Comparison of ENCODE assay signal across 7 mouse cellular contexts in genomic region chr4:155490990-155491504, GRCm38 (mm10). TPM values are rescaled to one million over a fixed set of nuclear protein-coding genes. Genes with fewer than 3 reads are reported as not detected.
DNase-seq lines count a peak whose midpoint lies in the region; ATAC-seq and TF ChIP-seq lines count a peak whose summit lies in the region.

Gnb1 (plus strand) TSS chr4:155491361.

- WGBS in embryonic facial prominence, embryonic 12.5 days = under 1% methylated on average over 35 of the region's 60 CpGs
- 1% methylated on average over 59 of the region's 60 CpGs for WGBS in kidney, adult 2 months
- WGBS in limb, embryonic 12.5 days = under 1% methylated on average over 49 of the region's 60 CpGs
- WGBS in midbrain, embryonic 15.5 days = under 1% methylated on average over 46 of the region's 60 CpGs
- whole genome bisulfite sequencing in spleen, adult 2 months = under 1% methylated on average over 43 of the region's 60 CpGs

- no peaks in the 10 kb centered on the region for H3K27me3 ChIP-seq in embryonic facial prominence, embryonic 12.5 days
- H3K27me3 ChIP-seq in kidney, adult 2 months (replicated peaks; ENCODE audit: control insufficient read depth, insufficient read depth, low read length) = no peaks in the 10 kb centered on the region
- H3K27me3 ChIP-seq in limb, embryonic 12.5 days = no peaks in the 10 kb centered on the region
- no peaks in the 10 kb centered on the region for H3K27me3 ChIP-seq in midbrain, embryonic 15.5 days (replicated peaks)
- no peaks in the 10 kb centered on the region for H3K27me3 ChIP-seq in spleen, adult 2 months (ENCODE audit: control insufficient read depth, insufficient read depth, low read length)

- peak within 1 kb of the TSS; percentile 97 for H3K27ac ChIP-seq in embryonic facial prominence, embryonic 12.5 days
- peak within 1 kb of the TSS; percentile 86 for H3K27ac ChIP-seq in kidney, adult 2 months (ENCODE audit: insufficient read depth, low read depth, low read length)
- H3K27ac ChIP-seq in limb, embryonic 12.5 days = peak within 1 kb of the TSS; percentile 97
- H3K27ac ChIP-seq in midbrain, embryonic 15.5 days = peak within 1 kb of the TSS; percentile 92
- H3K27ac ChIP-seq in spleen, adult 2 months (ENCODE audit: insufficient read depth, low read length) = peak within 1 kb of the TSS; percentile 71

- TF ChIP-seq POLR2A in kidney, adult 2 months (IDR thresholded peaks at IDR 0.05; ENCODE audit: low read depth, low read length) = no peak
- TF ChIP-seq POLR2A in spleen, adult 2 months (IDR thresholded peaks at IDR 0.05; ENCODE audit: low read depth, low read length) = peak; percentile 47

- peak; percentile 97 for DNase-seq in adrenal gland, postnatal 25 days
- DNase-seq in heart, adult 18-20 months = peak; percentile 94 to 98
- peak; percentile 95 for DNase-seq in kidney, adult 2 months
- DNase-seq in spleen, adult 2 months (ENCODE audit: low read depth in 1 of 2, low spot score in 2 of 2) = peak; percentile 79 to 94

- no peak for TF ChIP-seq CTCF in kidney, adult 2 months (conservative IDR thresholded peaks at IDR 0.05; ENCODE audit: insufficient read depth, insufficient read length, low read depth, low read length)
- TF ChIP-seq CTCF in spleen, adult 2 months (IDR thresholded peaks at IDR 0.05; ENCODE audit: extremely low read depth, insufficient read depth, insufficient read length, insufficient replicate concordance) = no peak

- H3K4me3 ChIP-seq in embryonic facial prominence, embryonic 12.5 days = peak within 1 kb of the TSS; percentile 99
- H3K4me3 ChIP-seq in kidney, adult 2 months (ENCODE audit: insufficient read depth, low read depth, low read length) = peak within 1 kb of the TSS; percentile 73
- H3K4me3 ChIP-seq in limb, embryonic 12.5 days (replicated peaks) = peak within 1 kb of the TSS; percentile 90
- peak within 1 kb of the TSS; percentile 79 for H3K4me3 ChIP-seq in midbrain, embryonic 15.5 days
- H3K4me3 ChIP-seq in spleen, adult 2 months (ENCODE audit: extremely low read depth, insufficient read depth, insufficient read length) = peak within 1 kb of the TSS; percentile 95

- H3K4me1 ChIP-seq in embryonic facial prominence, embryonic 12.5 days = peaks cover 42% of the 10 kb centered on the region
- H3K4me1 ChIP-seq in kidney, adult 2 months (ENCODE audit: control insufficient read depth, insufficient read depth, low read length) = peaks cover 25% of the 10 kb centered on the region
- H3K4me1 ChIP-seq in limb, embryonic 12.5 days (replicated peaks) = peaks cover 43% of the 10 kb centered on the region
- peaks cover 57% of the 10 kb centered on the region for H3K4me1 ChIP-seq in midbrain, embryonic 15.5 days
- peaks cover 23% of the 10 kb centered on the region for H3K4me1 ChIP-seq in spleen, adult 2 months (ENCODE audit: control insufficient read depth, insufficient read depth, insufficient read length)

- peak within 1 kb of the TSS; percentile 76 for H3K4me2 ChIP-seq in embryonic facial prominence, embryonic 12.5 days (replicated peaks)
- peak within 1 kb of the TSS; percentile 78 for H3K4me2 ChIP-seq in limb, embryonic 12.5 days
- H3K4me2 ChIP-seq in midbrain, embryonic 15.5 days = peak within 1 kb of the TSS; percentile 73

- H3K9ac ChIP-seq in embryonic facial prominence, embryonic 12.5 days = peak within 1 kb of the TSS; percentile 100
- H3K9ac ChIP-seq in limb, embryonic 12.5 days (replicated peaks) = peak within 1 kb of the TSS; percentile 100
- peak within 1 kb of the TSS; percentile 97 for H3K9ac ChIP-seq in midbrain, embryonic 15.5 days

- ATAC-seq in embryonic facial prominence, embryonic 12.5 days (ENCODE audit: insufficient number of reproducible peaks, insufficient read depth, low FRiP score, low TSS enrichment) = peak; percentile 61
- ATAC-seq in limb, embryonic 12.5 days (ENCODE audit: insufficient number of reproducible peaks, insufficient read depth, low FRiP score, low TSS enrichment, low read depth) = peak; percentile 75
- peak; percentile 80 for ATAC-seq in midbrain, embryonic 15.5 days (replicated peaks)

- H3K9me3 ChIP-seq in embryonic facial prominence, embryonic 12.5 days = no peaks in the 10 kb centered on the region
- H3K9me3 ChIP-seq in limb, embryonic 12.5 days = no peaks in the 10 kb centered on the region
- no peaks in the 10 kb centered on the region for H3K9me3 ChIP-seq in midbrain, embryonic 15.5 days

- no peaks in the 10 kb centered on the region for H3K36me3 ChIP-seq in embryonic facial prominence, embryonic 12.5 days
- no peaks in the 10 kb centered on the region for H3K36me3 ChIP-seq in kidney, adult 2 months (ENCODE audit: control insufficient read depth, insufficient read depth, low read length)
- H3K36me3 ChIP-seq in limb, embryonic 12.5 days = 0 out of 2 replicates have a peak, but pooled peaks cover 7% of the 10 kb centered on the region
- H3K36me3 ChIP-seq in midbrain, embryonic 15.5 days (replicated peaks) = no peaks in the 10 kb centered on the region
- no peaks in the 10 kb centered on the region for H3K36me3 ChIP-seq in spleen, adult 2 months (ENCODE audit: control insufficient read depth, insufficient read depth, low read length)

RNA-seq across cellular contexts. Expression of gene Gnb1, which starts in this region (rescaled TPM):
- 309 and 392 TPM in 2 replicates for total RNA-seq in adrenal gland, postnatal 25 days (2021)
- polyA plus RNA-seq in embryonic facial prominence, embryonic 12.5 days (2016; fragmentation: Nextera tagmentation; extraction: Ambion mirVana) = 570 and 588 TPM in 2 replicates
- total RNA-seq in heart, adult 18-20 months (2021) = 100 to 1,000 TPM; 144 to 197 TPM
- 399 and 462 TPM in 2 replicates for polyA plus RNA-seq in kidney, adult 2 months (2012; rRNA removed)
- 538 and 556 TPM in 2 replicates for polyA plus RNA-seq in limb, embryonic 12.5 days (2016; fragmentation: Nextera tagmentation; extraction: Ambion mirVana)
- 1,179 and 1,183 TPM in 2 replicates for polyA plus RNA-seq in midbrain, embryonic 15.5 days (2015; fragmentation: Nextera tagmentation; extraction: Ambion mirVana)
- 325 and 341 TPM in 2 replicates for polyA plus RNA-seq in spleen, adult 2 months (2012; rRNA removed)

Comparison
In these comparisons a context has a peak if more than half of its experiments do, and no peak if none do; other contexts are left out.
1. Peak in every context shown above with its lines: DNase-seq, ATAC-seq, H3K4me3 ChIP-seq and H3K27ac ChIP-seq.